Mouse (Mus musculus) mouse trophoblast stem cell (cell line): ENCODE measurements around the gene Irs1.

Experiments used
- in situ Hi-C, 2 experiments: fragments of 300-500 bp; cut with MseI, MboI; formaldehyde crosslinking; loops; 2 replicates in 1 of 2; 3 replicates in 1 of 2; pipeline ENCODE4 v1.15.1; 2025

Gene Irs1

DNA sequence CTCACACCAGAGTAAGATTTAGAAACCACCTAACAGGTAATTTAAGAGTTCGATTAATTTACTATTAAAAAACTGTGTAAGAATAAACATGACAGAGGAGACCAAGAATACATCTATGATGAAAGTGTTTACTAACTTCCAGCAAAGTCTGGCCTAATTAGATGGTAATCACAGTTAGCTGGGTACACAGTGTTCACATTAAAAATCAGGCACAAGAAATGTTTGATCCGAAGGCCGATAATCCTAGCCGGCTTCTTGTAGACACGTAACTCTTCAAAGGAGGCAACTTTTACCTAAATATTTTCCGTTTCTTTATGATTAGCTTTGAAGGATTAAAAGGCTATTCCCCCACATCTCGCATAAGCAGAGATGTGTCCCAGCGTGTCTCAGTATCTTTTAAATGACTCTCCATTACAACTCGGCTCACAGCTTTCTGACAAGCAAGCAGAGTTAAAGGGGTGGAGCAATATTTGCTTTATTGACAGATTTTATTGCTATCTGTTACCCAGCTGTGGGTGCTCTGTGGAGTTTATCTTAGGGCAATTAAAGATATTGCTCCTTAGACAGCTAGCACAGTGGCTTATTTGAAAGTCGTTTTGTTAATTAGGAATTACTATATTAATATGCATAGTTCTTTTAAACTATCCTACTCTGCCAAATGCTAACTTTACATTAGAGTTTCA is 102.5 kb downstream of the Irs1 start:
- in situ Hi-C loops = no loop called here

DNA sequence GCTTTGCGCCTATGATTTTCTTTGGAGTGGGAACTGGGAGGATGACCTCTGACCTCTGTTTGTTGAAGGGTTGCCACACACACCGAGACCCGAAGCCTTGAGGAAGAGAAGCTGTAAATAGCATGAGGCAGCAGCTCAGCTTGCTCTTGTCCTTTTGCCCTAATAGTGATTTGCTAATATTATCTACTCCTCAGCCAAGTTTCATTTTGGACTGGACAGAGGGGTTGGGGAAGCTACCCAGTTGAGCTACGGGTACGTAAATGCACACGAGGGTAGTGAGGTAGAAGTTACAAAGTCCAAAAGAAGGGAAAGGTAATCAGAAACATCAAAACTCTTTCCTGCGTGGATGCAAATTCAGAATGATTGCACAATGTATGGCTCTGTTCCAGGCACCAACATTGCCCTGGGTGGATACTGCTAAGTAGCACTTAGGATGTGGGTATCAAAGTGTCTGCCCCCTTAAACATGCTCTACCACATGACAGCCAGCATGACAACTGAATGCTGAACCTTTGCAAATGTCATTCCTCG is 107.2 kb downstream of the Irs1 start:
- in situ Hi-C loops = no loop called here
